Mouse (Mus musculus) neural tube, embryonic 14.5 days (tissue): Measurements from ENCODE around the gene Cyb5d1. TPM values are rescaled to one million over a fixed set of nuclear protein-coding genes. Genes with fewer than 3 reads are reported as not detected.

Experiments
- ATAC-seq: fragments of 200-750 bp; cut with Nextera tagmentation; 2 replicates; pipeline ENCODE4 v1.8.0; 2017; ENCODE audit warnings: low read depth, mild to moderate bottlenecking, moderate TSS enrichment, moderate library complexity
- H3K27ac ChIP-seq: fragments of 300-500 bp; sonication (generic); 2 replicates; pipeline ENCODE4 v1.5.1; 2014; ENCODE audit warnings: low read depth, mild to moderate bottlenecking, control low read depth, low read length, moderate library complexity, mixed read lengths
- H3K27me3 ChIP-seq: fragments of 300-500 bp; sonication (generic); 2 replicates; pipeline ENCODE4 v1.6.1; 2014; ENCODE audit warnings: low read length; ENCODE audit not compliant: control insufficient read depth, insufficient read depth
- H3K36me3 ChIP-seq: fragments of 300-500 bp; sonication (generic); 2 replicates; pipeline ENCODE4 v1.6.1; 2014; ENCODE audit warnings: low read length, mixed read lengths; ENCODE audit not compliant: control insufficient read depth, insufficient read depth
- H3K4me1 ChIP-seq: fragments of 300-500 bp; sonication (generic); 2 replicates; pipeline ENCODE4 v1.6.1; 2014; ENCODE audit warnings: low read length; ENCODE audit not compliant: control insufficient read depth, insufficient read depth
- H3K4me2 ChIP-seq: fragments of 300-500 bp; sonication (generic); 2 replicates; pipeline ENCODE4 v1.6.1; 2014; ENCODE audit warnings: mild to moderate bottlenecking, low read depth, low read length, control low read depth
- H3K4me3 ChIP-seq: fragments of 300-500 bp; sonication (generic); 2 replicates; pipeline ENCODE4 v1.5.1; 2014; ENCODE audit warnings: low read depth, low read length, control low read depth, mixed read lengths
- H3K9ac ChIP-seq: fragments of 300-500 bp; sonication (generic); replicated peaks from 2 replicates; pipeline ENCODE4 v1.6.1; 2014; ENCODE audit warnings: low read depth, mild to moderate bottlenecking, control low read depth, low read length, mixed read lengths
- H3K9me3 ChIP-seq: fragments of 300-500 bp; sonication (generic); 2 replicates; pipeline ENCODE4 v1.6.1; 2016; ENCODE audit warnings: low read length; ENCODE audit not compliant: control insufficient read depth
- WGBS: fragments of 180-500 bp; shearing (Covaris S2); extraction: QIAGEN DNeasy Blood & Tissue Kit; methylation state at CpG from one replicate; pipeline ENCODE4 v1.1.7; 2014; 5-methylcytosine and 5-hydroxymethylcytosine counted together
- polyA plus RNA-seq: library from polyadenylated mRNA; unstranded; fragments of >200 nt; fragmentation: Nextera tagmentation; extraction: Ambion mirVana; gene quantifications from 2 replicates; pipeline ENCODE4 v1.2.1, GENCODE M21; 2014

The Cyb5d1 gene
- polyA plus RNA-seq, 1 experiment from 2014 or later = 21.3 TPM

GRCm38 (mm10) chr11:69400083-69400850 is 4.8 kb upstream of the Cyb5d1 start:
- peaks cover 51% of the 10 kb centered on the region for H3K36me3 ChIP-seq
- H3K9me3 ChIP-seq = no peaks in the 10 kb centered on the region
- H3K9ac ChIP-seq = no peak overlapping the region
- H3K4me1 ChIP-seq = 0 out of 2 replicates have a peak, but pooled peaks cover 7% of the 10 kb centered on the region
- 78% methylated on average over 25 of the region's 25 CpGs for WGBS
- ATAC-seq = no peak
- H3K27me3 ChIP-seq = no peaks in the 10 kb centered on the region
- no peak overlapping the region for H3K27ac ChIP-seq
- no peak overlapping the region for H3K4me3 ChIP-seq
- no peak overlapping the region for H3K4me2 ChIP-seq

GRCm38 (mm10) chr11:69399201-69400082 is 4.0 kb upstream of the Cyb5d1 start:
- H3K27me3 ChIP-seq = no peaks in the 10 kb centered on the region
- H3K4me1 ChIP-seq = peaks cover 8% of the 10 kb centered on the region; the same call in 1 of the 2 replicates
- no peak overlapping the region for H3K9ac ChIP-seq
- H3K4me2 ChIP-seq = no peak overlapping the region
- no peak for ATAC-seq
- WGBS = 20% methylated on average over 65 of the region's 66 CpGs
- peaks cover 44% of the 10 kb centered on the region for H3K36me3 ChIP-seq
- H3K27ac ChIP-seq = no peak overlapping the region
- H3K9me3 ChIP-seq = no peaks in the 10 kb centered on the region
- no peak overlapping the region for H3K4me3 ChIP-seq

- Histone ChIP-seq H3K27ac (no peak overlapping the region), H3K9ac (no peak overlapping the region), H3K27me3 (no peaks in the 10 kb centered on the region), H3K4me1 (peaks cover 11% of the 10 kb centered on the region; the same call in 1 of the 2 replicates), H3K4me2 (no peak overlapping the region), H3K36me3 (peaks cover 36% of the 10 kb centered on the region), H3K4me3 (no peak overlapping the region), H3K9me3 (no peaks in the 10 kb centered on the region)
- no peak for ATAC-seq
- WGBS = 25% methylated on average over 21 of the region's 21 CpGs
Measured at GRCm38 (mm10) chr11:69398486-69399200, 3.2 kb upstream of the Cyb5d1 start.

- ATAC-seq = no peak
- peaks cover 30% of the 10 kb centered on the region for H3K36me3 ChIP-seq
- 7% methylated on average over 16 of the region's 16 CpGs for WGBS
- no peaks in the 10 kb centered on the region for H3K27me3 ChIP-seq
- 0 out of 2 replicates have a peak within 1 kb of the TSS, but pooled peaks have one; percentile 12 for H3K27ac ChIP-seq
- no peaks in the 10 kb centered on the region for H3K9me3 ChIP-seq
- H3K4me1 ChIP-seq = peaks cover 11% of the 10 kb centered on the region; the same call in 1 of the 2 replicates
- no peak within 1 kb of the TSS; the same call in 1 of the 2 replicates for H3K4me2 ChIP-seq
- H3K9ac ChIP-seq = 0 out of 2 replicates have a peak within 1 kb of the TSS, but pooled peaks have one; percentile 22
- H3K4me3 ChIP-seq = 0 out of 2 replicates have a peak within 1 kb of the TSS, but pooled peaks have one; percentile 1
Measured at GRCm38 (mm10) chr11:69398059-69398458, 2.6 kb upstream of the Cyb5d1 start, which contains the start of gene Tmem88. Gene Tmem88 (minus strand): TSS chr11:69398234.

GRCm38 (mm10) chr11:69397581-69398057 is 2.2 kb upstream of the Cyb5d1 start:
- peaks cover 11% of the 10 kb centered on the region; the same call in 1 of the 2 replicates for H3K4me1 ChIP-seq
- no peak for ATAC-seq
- H3K27ac ChIP-seq = 0 out of 2 replicates have a peak overlapping the region, but pooled peaks have one; percentile 12

GRCm38 (mm10) chr11:69396772-69397171 is 1.3 kb upstream of the Cyb5d1 start:
- no peaks in the 10 kb centered on the region for H3K9me3 ChIP-seq
- peak overlapping the region; percentile 16; the same call in 1 of the 2 replicates for H3K9ac ChIP-seq
- no peak for ATAC-seq
- WGBS = 25% methylated on average over 11 of the region's 11 CpGs
- H3K4me3 ChIP-seq = peak overlapping the region; percentile 64
- no peak overlapping the region for H3K27ac ChIP-seq
- peaks cover 11% of the 10 kb centered on the region; the same call in 1 of the 2 replicates for H3K4me1 ChIP-seq
- H3K27me3 ChIP-seq = no peaks in the 10 kb centered on the region
- peak overlapping the region; percentile 88 for H3K4me2 ChIP-seq
- peaks cover 21% of the 10 kb centered on the region for H3K36me3 ChIP-seq

More at GRCm38 (mm10) chr11:69397581-69398057, 2.2 kb upstream of the Cyb5d1 start:
- no peak overlapping the region; the same call in 1 of the 2 replicates for H3K4me2 ChIP-seq
- peaks cover 30% of the 10 kb centered on the region for H3K36me3 ChIP-seq
- 0 out of 2 replicates have a peak overlapping the region, but pooled peaks have one; percentile 22 for H3K9ac ChIP-seq
- no peaks in the 10 kb centered on the region for H3K9me3 ChIP-seq
- 13% methylated on average over 24 of the region's 24 CpGs for WGBS
- H3K4me3 ChIP-seq = 0 out of 2 replicates have a peak overlapping the region, but pooled peaks have one; percentile 1
- no peaks in the 10 kb centered on the region for H3K27me3 ChIP-seq

- H3K4me1 ChIP-seq = peaks cover 11% of the 10 kb centered on the region; the same call in 1 of the 2 replicates
- H3K9me3 ChIP-seq = no peaks in the 10 kb centered on the region
- H3K27ac ChIP-seq = peak overlapping the region; percentile 99
- H3K36me3 ChIP-seq = peaks cover 12% of the 10 kb centered on the region
- H3K4me2 ChIP-seq = peak overlapping the region; percentile 88
- peak; percentile 91 for ATAC-seq
- under 1% methylated on average over 48 of the region's 48 CpGs for WGBS
- H3K27me3 ChIP-seq = no peaks in the 10 kb centered on the region
- peak overlapping the region; percentile 64 for H3K4me3 ChIP-seq
- H3K9ac ChIP-seq = peak overlapping the region; percentile 78
Measured at GRCm38 (mm10) chr11:69395634-69396373, 373 bp upstream of the Cyb5d1 start.
